Mouse (Mus musculus): ENCODE results near the gene Olfr1358. TPM values are rescaled to one million over a fixed set of nuclear protein-coding genes. Genes with fewer than 3 reads are reported as not detected.

Gene Olfr1358
- not detected for polyA plus RNA-seq (2017; shearing (Covaris generic))

GRCm38 (mm10) chr10:78517128-78517527 lies at the start of gene Olfr1358:
Olfr1358 (plus strand) TSS chr10:78517428.

Other genes with a start within 250 kb of the Olfr1358 start
- gene Agpat3, start 164.9 kb upstream of the Olfr1358 start, polyA plus RNA-seq (2017; shearing (Covaris generic)), result 156 TPM
- gene Rrp1, start 104.4 kb upstream of the Olfr1358 start, polyA plus RNA-seq (2017; shearing (Covaris generic)), result 318 TPM
- 147 TPM for gene Cstb, start 91.8 kb upstream of the Olfr1358 start, polyA plus RNA-seq (2017; shearing (Covaris generic))
- 15.3 TPM for gene Pdxk, start 52.5 kb upstream of the Olfr1358 start, polyA plus RNA-seq (2017; shearing (Covaris generic))
- 89.5 TPM for gene Ilvbl, start 56.9 kb downstream of the Olfr1358 start, polyA plus RNA-seq (2017; shearing (Covaris generic))
- 1.0 TPM for gene Syde1, start 74.5 kb downstream of the Olfr1358 start, polyA plus RNA-seq (2017; shearing (Covaris generic))
- not detected for gene Olfr1357, start 100.6 kb downstream of the Olfr1358 start, polyA plus RNA-seq (2017; shearing (Covaris generic))
- gene Casp14, start 200.9 kb downstream of the Olfr1358 start, polyA plus RNA-seq (2017; shearing (Covaris generic)), result not detected
- not detected for gene Ccdc105, start 235.6 kb downstream of the Olfr1358 start, polyA plus RNA-seq (2017; shearing (Covaris generic))

All from activated CD4-positive, CD25-positive, alpha-beta regulatory T cell, adult 9 weeks (primary cell).